Mouse (Mus musculus) lung, postnatal 14 days (tissue): ENCODE results near the gene Gna12.

Experiments
- DNase-seq: peaks from one replicate; pipeline ENCODE4 v3.0.0; 2021

The Gna12 gene

DNA sequence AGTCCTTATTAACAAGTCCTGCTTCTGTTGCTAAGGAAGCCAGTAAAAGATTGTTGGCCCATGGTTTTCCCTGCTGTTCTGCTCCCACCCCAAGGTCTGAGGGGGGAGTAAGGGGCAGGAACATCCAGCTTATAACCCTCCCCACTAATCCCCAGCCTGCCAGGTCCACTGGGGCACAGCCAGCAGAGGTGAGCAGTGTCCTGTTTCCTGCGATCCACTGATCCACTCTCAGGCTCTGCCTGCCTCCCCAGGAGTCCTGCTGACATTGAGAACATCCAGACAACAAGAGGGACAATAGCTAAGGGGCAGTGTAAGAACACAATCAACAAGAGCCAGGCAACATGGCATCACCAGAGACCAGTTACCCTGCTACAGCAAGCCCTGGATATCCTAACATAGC, 3.4 kb downstream of the Gna12 start:
- DNase-seq: no peak

GRCm38 (mm10) chr5:140826118-140826517, 4.1 kb downstream of the Gna12 start:
- no peak for DNase-seq

- DNase-seq: no peak
These were observed 6.1 kb downstream of the Gna12 start for GRCm38 (mm10) chr5:140824126-140824525.

DNA sequence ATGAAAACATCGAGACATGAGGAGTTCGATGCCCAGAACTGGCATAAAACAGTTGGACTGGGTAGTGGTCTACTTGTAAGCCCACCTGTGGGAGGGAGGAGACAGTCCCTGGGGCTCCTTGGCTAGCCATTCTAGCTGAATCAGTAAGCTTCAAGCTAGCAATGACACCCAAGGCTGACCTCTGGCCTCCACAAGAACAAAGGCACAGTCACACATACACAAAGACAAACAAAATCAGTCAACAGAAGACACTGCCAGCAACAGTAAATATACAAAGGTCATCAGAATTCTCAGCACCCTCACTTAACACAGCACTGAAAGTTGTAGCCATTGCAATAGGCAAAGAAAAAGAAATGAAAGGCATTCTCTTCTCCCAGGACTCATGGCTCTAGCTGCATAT, 6.8 kb downstream of the Gna12 start:
- DNase-seq: no peak

DNA sequence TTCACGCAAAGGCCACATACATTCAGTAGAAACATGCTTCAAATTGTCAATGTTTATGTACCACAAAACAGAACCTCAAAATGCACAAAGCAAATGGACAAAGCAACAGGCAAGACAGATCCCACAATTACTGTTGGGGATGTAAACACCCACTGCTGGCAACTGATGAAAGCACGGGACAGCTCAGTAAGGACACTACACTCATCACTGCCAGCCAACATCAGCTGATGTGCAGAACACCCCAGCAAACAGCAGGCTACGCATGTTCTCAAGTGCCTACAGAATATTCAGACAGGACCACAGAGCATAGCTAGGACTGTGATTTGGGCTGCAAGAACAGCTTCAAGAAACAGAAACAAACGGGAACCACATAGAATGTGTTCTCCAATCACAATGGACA, 8.3 kb downstream of the Gna12 start:
- peak; percentile 34 for DNase-seq

DNA sequence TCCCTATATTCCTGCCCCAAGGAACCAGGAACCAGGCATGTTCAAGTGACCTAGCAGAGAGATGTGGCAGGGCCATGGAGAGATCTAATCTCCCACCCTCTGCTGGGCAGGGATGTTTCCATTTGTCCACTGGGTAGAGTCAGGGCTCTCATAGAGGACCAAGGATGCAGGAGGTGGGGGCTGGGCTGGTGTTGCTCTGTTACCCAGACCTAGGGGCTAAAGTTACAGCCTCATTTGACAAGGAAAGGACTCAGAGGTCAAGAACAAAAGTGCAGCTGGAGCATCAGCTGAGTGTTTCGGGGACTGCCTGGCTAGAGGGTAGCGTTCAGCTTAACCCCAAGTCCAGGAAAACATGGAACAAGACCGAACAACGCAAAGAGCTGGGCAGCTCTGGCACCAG, 9.7 kb downstream of the Gna12 start:
- no peak for DNase-seq

DNA sequence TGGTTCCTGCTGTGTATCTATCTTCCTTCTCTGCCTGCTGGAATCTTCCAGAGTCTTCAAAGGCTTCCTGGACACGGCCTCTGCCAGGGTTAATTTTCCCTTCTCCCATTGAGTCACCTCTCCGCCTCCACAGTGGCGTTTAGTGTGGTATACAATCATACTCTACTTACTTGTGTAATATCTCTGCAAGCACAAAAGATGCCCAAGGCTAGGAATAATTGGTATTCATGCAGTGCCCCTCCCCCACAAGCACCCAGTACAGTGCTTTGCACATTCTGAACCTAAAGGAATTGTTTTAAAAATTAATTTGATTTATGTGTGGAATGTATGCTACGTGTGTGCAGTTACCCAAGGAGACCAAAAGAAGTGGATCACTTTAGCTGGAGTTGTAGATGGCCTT, 10.6 kb downstream of the Gna12 start:
- DNase-seq: no peak

GRCm38 (mm10) chr5:140818482-140819076, 11.7 kb downstream of the Gna12 start:
- no peak for DNase-seq

- DNase-seq: no peak
These were observed 13.2 kb downstream of the Gna12 start for GRCm38 (mm10) chr5:140816950-140817568.

DNA sequence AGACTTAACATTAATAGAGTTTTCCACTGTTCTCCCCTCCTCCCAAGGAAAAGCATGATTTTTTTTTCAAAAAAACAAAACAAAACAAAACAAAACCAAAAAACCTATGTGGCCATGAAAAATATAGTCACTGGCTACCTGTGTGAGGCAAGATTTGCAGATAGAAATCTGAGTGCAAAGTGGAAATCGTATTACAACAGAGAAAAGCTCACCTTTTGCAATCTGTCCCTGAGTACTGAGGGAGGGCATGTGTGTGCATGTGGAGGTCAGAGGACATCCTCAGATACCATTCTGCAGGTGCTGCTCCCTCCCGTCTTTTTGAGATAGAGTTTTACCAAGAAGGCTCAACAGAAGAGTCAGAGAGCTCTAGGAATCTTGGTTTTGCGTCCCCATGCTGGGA, 14.2 kb downstream of the Gna12 start:
- no peak for DNase-seq

- peak; percentile 62 for DNase-seq
These were observed 15.0 kb downstream of the Gna12 start for GRCm38 (mm10) chr5:140815059-140815728.

- no peak for DNase-seq
These were observed 15.8 kb downstream of the Gna12 start for GRCm38 (mm10) chr5:140814403-140814802.

GRCm38 (mm10) chr5:140812699-140813098, 17.5 kb downstream of the Gna12 start:
- DNase-seq: no peak

GRCm38 (mm10) chr5:140812063-140812462, 18.2 kb downstream of the Gna12 start:
- no peak for DNase-seq

DNA sequence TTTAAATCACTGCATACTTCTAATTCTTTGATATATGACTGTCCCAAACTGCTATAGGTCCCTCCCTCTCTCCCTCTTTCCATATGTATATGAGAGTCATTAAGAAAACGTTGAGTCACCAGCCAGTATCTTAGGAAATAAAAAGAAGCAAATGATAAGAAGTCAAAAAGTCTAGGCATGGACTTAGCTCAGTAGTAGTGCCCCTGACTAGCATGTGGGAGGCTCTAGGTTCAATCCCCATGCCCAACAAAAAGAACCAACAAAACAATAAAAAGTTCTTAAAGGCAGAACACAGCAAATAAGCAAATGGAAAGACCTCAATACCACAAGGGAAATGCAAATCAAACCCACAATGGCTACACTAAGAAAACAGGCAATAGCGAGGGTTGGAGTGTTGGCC, 18.8 kb downstream of the Gna12 start:
- DNase-seq: no peak

GRCm38 (mm10) chr5:140806939-140807338, 23.3 kb downstream of the Gna12 start:
- DNase-seq: no peak

- DNase-seq: no peak
These were observed 24.0 kb downstream of the Gna12 start for GRCm38 (mm10) chr5:140806252-140806651.

- no peak for DNase-seq
These were observed 28.4 kb downstream of the Gna12 start for GRCm38 (mm10) chr5:140801782-140802181.

DNA sequence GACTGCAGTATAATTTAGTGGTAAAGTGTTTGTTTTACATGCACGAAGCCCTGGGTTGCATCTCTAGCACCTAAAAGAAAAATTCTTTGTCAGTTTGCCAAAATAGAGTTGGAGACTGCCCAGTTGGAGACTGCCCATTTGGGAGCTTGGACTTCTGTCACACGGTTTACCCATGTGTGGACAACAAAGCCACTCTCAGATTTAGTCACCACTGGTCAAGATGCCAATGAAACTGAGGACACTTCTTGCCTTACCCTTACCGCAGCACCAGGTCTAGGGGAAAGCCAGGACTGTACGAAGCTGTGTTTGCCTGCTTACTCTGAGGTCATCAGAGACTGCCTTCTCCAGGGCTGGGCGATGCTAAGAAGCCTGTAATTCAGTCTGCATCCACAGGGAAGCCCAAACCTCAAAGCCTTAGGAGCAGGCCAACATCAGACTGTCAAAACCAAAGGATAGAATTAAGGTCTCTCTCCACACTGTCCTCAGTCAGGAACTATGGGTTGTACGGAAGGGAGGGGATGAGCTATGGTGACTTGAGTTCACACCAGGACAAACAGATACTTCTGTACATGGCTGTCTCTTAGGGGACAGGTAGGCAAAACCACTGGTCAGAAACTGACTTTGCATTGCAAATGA, 29.8 kb downstream of the Gna12 start:
- DNase-seq: no peak

DNA sequence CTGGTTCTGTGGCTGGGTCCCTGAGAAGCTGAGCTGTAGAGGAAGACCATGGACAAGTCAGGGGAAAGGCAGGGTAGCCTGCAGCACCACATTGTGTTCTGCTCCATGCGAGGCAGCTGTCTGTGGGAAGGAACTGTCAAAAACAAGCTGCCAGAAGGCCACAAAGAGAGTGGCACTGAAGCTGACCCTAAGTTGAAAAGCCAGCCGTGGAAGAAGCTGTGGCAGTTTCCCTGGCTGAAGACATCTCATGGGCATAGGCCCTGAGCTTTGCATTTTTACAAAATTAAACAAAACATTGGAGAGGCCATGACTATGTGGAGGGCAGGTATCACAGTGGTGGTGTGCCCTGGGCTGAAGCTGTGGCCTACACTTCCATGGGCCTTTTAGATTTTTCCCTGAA, 31.0 kb downstream of the Gna12 start:
- DNase-seq: no peak

DNA sequence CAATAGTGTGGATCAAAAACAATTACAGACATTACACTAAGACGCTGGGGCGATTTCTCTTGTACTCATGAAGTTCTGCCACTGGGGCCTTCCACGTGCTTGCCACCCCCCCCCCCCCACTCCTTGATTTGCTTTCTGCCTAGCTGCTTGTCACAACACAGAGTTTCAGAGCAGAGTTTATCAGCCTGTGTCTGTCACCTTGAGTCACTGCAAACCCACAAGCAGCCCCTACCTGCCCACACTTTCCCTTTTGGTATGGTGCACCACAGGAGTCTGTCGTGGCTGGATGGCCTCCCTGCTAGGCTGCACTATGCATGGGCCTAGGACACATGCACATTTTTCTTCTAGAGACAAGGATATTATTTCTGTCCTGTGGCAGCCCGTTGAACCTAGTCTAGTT, 31.5 kb downstream of the Gna12 start:
- no peak for DNase-seq

DNA sequence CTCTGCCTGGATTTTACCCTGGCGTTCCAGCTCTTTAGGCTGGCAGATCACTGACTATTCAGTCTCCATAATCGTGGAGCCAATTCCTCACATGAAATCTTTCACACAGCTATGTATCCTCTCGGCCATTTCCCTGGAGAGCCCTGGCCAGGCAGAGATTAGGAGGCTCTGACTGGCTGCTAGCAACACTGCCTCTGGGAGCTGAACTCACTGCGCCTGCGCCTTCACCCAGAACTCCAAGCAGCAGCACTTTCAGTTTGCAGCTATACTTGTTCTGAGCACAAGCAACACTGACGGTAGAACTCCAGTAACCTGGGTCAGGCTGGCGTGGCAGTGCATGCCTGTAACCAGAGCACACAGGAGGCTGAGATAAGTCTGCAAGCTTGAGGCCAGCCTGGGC, 32.1 kb downstream of the Gna12 start:
- DNase-seq: no peak

DNA sequence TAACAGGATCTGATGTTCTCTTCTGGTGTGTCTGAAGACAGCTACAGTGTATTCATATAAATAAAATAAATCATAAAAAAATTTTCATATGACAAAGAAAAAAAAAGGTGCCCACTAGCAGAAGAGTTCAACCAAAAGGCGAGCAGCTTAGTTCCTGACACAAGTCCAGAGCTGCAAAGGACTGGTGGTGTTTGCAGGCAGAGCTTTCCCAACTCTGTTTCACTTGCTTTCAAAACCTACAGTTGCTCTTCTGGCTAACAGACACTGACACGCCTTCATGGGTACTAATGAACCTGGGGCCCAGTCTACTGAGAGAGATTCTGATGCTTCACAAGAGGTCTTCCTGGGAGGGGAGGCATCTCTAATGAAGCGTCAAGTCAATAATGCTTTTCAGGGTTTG, 34.2 kb downstream of the Gna12 start:
- no peak for DNase-seq

DNA sequence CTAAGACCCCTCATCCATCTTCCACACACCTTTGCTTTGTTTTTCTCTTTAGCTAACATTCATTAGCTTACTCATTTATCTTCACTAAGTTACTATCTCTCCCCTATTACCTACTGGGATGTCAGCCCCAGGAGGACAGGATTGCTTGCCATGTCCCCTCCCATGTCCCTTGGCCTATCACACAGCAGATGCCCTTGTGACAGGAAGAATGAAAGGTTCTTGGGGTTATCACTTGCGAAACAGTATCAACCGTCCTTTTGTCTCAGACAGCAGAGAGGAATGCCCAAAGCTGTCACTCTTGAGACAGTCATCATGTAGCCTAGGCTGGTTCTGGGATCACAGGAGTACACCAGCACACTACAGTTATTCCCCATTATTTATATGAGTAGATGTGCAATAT, 35.1 kb downstream of the Gna12 start:
- no peak for DNase-seq
